Mouse (Mus musculus) G1E (cell line): Measurements from ENCODE around the gene Hunk. TPM values are rescaled to one million over a fixed set of nuclear protein-coding genes. Genes with fewer than 3 reads are reported as not detected.

Experiments used
- ATAC-seq: 2 replicates; pipeline ENCODE4 v1.8.0; 2016; ENCODE audit warnings: mild to moderate bottlenecking; ENCODE audit not compliant: insufficient number of reproducible peaks, poor library complexity, low FRiP score, severe bottlenecking; ENCODE audit errors: extremely low read depth
- DNase-seq: peaks from one replicate; pipeline ENCODE4 v3.0.0; 2012; ENCODE audit warnings: low spot score
- H3K27me3 ChIP-seq: 2 replicates; pipeline ENCODE4 v1.6.1; 2012; ENCODE audit warnings: mild to moderate bottlenecking, low read length, inconsistent platforms; ENCODE audit not compliant: insufficient read depth
- H3K36me3 ChIP-seq: replicated peaks from 2 replicates; pipeline ENCODE3; 2012; ENCODE audit warnings: mild to moderate bottlenecking, inconsistent platforms
- H3K4me1 ChIP-seq: 2 replicates; pipeline ENCODE4 v1.6.1; 2012; ENCODE audit warnings: low read depth, low read length, inconsistent platforms, mixed read lengths; ENCODE audit not compliant: insufficient read depth
- H3K4me3 ChIP-seq: 2 replicates; pipeline ENCODE4 v1.5.1; 2012; ENCODE audit warnings: low read depth, mild to moderate bottlenecking, inconsistent platforms, low read length, moderate library complexity, mixed read lengths
- H3K9me3 ChIP-seq: replicated peaks from 2 replicates; pipeline ENCODE4 v1.6.1; 2012; ENCODE audit warnings: inconsistent platforms
- CTCF ChIP-seq: IDR thresholded peaks from 2 replicates; pipeline ENCODE4 v1.5.1; 2012; ENCODE audit warnings: low read depth, low read length, inconsistent platforms, mixed read lengths
- GATA1 ChIP-seq: IDR thresholded peaks from 2 replicates; pipeline ENCODE4 v1.6.1; 2012; ENCODE audit warnings: borderline replicate concordance, low read length, inconsistent platforms, mixed read lengths
- GATA2 ChIP-seq: IDR thresholded peaks from 2 replicates; pipeline ENCODE4 v1.6.1; 2012; ENCODE audit warnings: low read depth, low read length, inconsistent platforms, borderline replicate concordance
- POLR2AphosphoS5 ChIP-seq: IDR thresholded peaks from 2 replicates; pipeline ENCODE4 v1.6.1; 2012; ENCODE audit warnings: low read depth, low read length, inconsistent platforms; ENCODE audit not compliant: insufficient replicate concordance
- TAL1 ChIP-seq: conservative IDR thresholded peaks from 2 replicates; pipeline ENCODE4 v1.6.1; 2012; ENCODE audit warnings: low read depth, low read length, inconsistent platforms, mixed read lengths
- polyA plus RNA-seq: library from polyadenylated mRNA; stranded (reverse); fragments of >175 nt; gene quantifications from 2 replicates; pipeline ENCODE4 v1.2.3, GENCODE M21; 2012
- total RNA-seq, 2 experiments: library from RNA; stranded (forward) in 1 of 2; stranded (reverse) in 1 of 2; fragments of 200-1000 nt in 1 of 2; fragments of >200 nt in 1 of 2; fragmentation: Nextera tagmentation in 1 of 2; gene quantifications; 2 replicates each; pipeline ENCODE4 v1.2.3; 2014 to 2017

The Hunk gene
- total and polyA plus RNA-seq, 3 experiments: 0.11 TPM; not detected in 2

GRCm38 (mm10) chr16:90400906-90401666 lies 15.3 kb downstream of the Hunk start:
- ATAC-seq (no peak), DNase-seq (no peak)
- TF ChIP-seq GATA1 (no peak), TAL1 (no peak), POLR2AphosphoS5 (no peak), GATA2 (no peak), CTCF (no peak)
- Histone ChIP-seq H3K4me3 (no peak overlapping the region), H3K27me3 (no peaks in the 10 kb centered on the region), H3K4me1 (no peaks in the 10 kb centered on the region), H3K9me3 (peaks cover 13% of the 10 kb centered on the region), H3K36me3 (no peaks in the 10 kb centered on the region)

- H3K36me3 ChIP-seq: no peaks in the 10 kb centered on the region
- no peak for TF ChIP-seq GATA1
- H3K27me3 ChIP-seq: no peaks in the 10 kb centered on the region
- ATAC-seq (no peak), DNase-seq (no peak)
- H3K4me3 ChIP-seq: no peak overlapping the region
- H3K9me3 ChIP-seq: peaks cover 9% of the 10 kb centered on the region
- H3K4me1 ChIP-seq: no peaks in the 10 kb centered on the region
These were observed 16.5 kb downstream of the Hunk start for GRCm38 (mm10) chr16:90402292-90402691.

GRCm38 (mm10) chr16:90405195-90405594 lies 19.4 kb downstream of the Hunk start:
- DNase-seq (no peak), ATAC-seq (no peak)
- no peak for TF ChIP-seq POLR2AphosphoS5
- no peak for TF ChIP-seq CTCF
- TF ChIP-seq TAL1: no peak
- no peak for TF ChIP-seq GATA1
- TF ChIP-seq GATA2: no peak
- H3K4me1 ChIP-seq: no peaks in the 10 kb centered on the region
- no peaks in the 10 kb centered on the region for H3K36me3 ChIP-seq
- no peak overlapping the region for H3K4me3 ChIP-seq
- H3K9me3 ChIP-seq: peaks cover 14% of the 10 kb centered on the region
- no peaks in the 10 kb centered on the region for H3K27me3 ChIP-seq

- ATAC-seq (no peak), DNase-seq (no peak)
- TF ChIP-seq CTCF: no peak
- TF ChIP-seq GATA1: no peak
- no peak for TF ChIP-seq TAL1
- TF ChIP-seq POLR2AphosphoS5: no peak
- no peak for TF ChIP-seq GATA2
- Histone ChIP-seq H3K27me3 (no peaks in the 10 kb centered on the region), H3K36me3 (no peaks in the 10 kb centered on the region), H3K4me3 (no peak overlapping the region), H3K4me1 (no peaks in the 10 kb centered on the region), H3K9me3 (peaks cover 18% of the 10 kb centered on the region)
These were observed 19.8 kb downstream of the Hunk start for GRCm38 (mm10) chr16:90405599-90405998.

GRCm38 (mm10) chr16:90407541-90408289 lies 21.9 kb downstream of the Hunk start:
- no peaks in the 10 kb centered on the region for H3K27me3 ChIP-seq
- TF ChIP-seq GATA1: no peak
- no peak for TF ChIP-seq GATA2
- no peak for TF ChIP-seq TAL1
- TF ChIP-seq POLR2AphosphoS5: no peak
- TF ChIP-seq CTCF: no peak
- no peaks in the 10 kb centered on the region for H3K4me1 ChIP-seq
- ATAC-seq (no peak), DNase-seq (no peak)
- H3K9me3 ChIP-seq: peaks cover 29% of the 10 kb centered on the region
- no peak overlapping the region for H3K4me3 ChIP-seq
- no peaks in the 10 kb centered on the region for H3K36me3 ChIP-seq

- H3K9me3 ChIP-seq: peaks cover 36% of the 10 kb centered on the region
- no peak for DNase-seq
- TF ChIP-seq GATA2 (no peak), TAL1 (no peak), CTCF (no peak), GATA1 (no peak), POLR2AphosphoS5 (no peak)
- H3K27me3 ChIP-seq: no peaks in the 10 kb centered on the region
- no peaks in the 10 kb centered on the region for H3K36me3 ChIP-seq
- no peaks in the 10 kb centered on the region for H3K4me1 ChIP-seq
- no peak overlapping the region for H3K4me3 ChIP-seq
- ATAC-seq: no peak
These were observed 26.6 kb downstream of the Hunk start for GRCm38 (mm10) chr16:90412096-90413082.
